Mouse (Mus musculus) ES-Bruce4 (cell line): ENCODE measurements around the gene Esp6. TPM values are rescaled to one million over a fixed set of nuclear protein-coding genes. Genes with fewer than 3 reads are reported as not detected.
"Not testable (repeated sequence)": the region's sequence is repeated elsewhere in the genome, so short reads cannot be mapped to it uniquely, and the experiment has no call there.

Experiments used
- H3K27ac ChIP-seq: 2 replicates; pipeline ENCODE4 v1.5.1; 2012; ENCODE audit warnings: low read length, inconsistent platforms; ENCODE audit not compliant: insufficient read depth
- H3K27me3 ChIP-seq: 2 replicates; pipeline ENCODE4 v1.6.1; 2012; ENCODE audit warnings: mild to moderate bottlenecking, low read length, inconsistent platforms; ENCODE audit not compliant: control insufficient read depth, poor library complexity, insufficient read depth, severe bottlenecking
- H3K36me3 ChIP-seq: 2 replicates; pipeline ENCODE4 v1.6.1; 2012; ENCODE audit warnings: inconsistent platforms, mild to moderate bottlenecking, low read length, moderate library complexity; ENCODE audit not compliant: control insufficient read depth, poor library complexity, insufficient read depth, severe bottlenecking
- H3K4me1 ChIP-seq: one replicate; pipeline ENCODE4 v1.8.1; 2011; ENCODE audit warnings: low read length; ENCODE audit not compliant: control insufficient read depth, insufficient read depth
- H3K4me3 ChIP-seq: 2 replicates; pipeline ENCODE4 v1.5.1; 2011; ENCODE audit warnings: low read depth, mild to moderate bottlenecking, low read length
- H3K9ac ChIP-seq: 2 replicates; pipeline ENCODE4 v1.6.1; 2012; ENCODE audit warnings: low read depth, mild to moderate bottlenecking, inconsistent platforms; ENCODE audit not compliant: poor library complexity, severe bottlenecking
- H3K9me3 ChIP-seq: replicated peaks from 2 replicates; pipeline ENCODE4 v1.6.1; 2012; ENCODE audit warnings: mild to moderate bottlenecking, low read length, inconsistent platforms; ENCODE audit not compliant: control insufficient read depth, poor library complexity, insufficient read depth, severe bottlenecking
- CTCF ChIP-seq: IDR thresholded peaks from one replicate; pipeline ENCODE4 v1.8.1; 2011; ENCODE audit warnings: low read depth, low read length
- EP300 ChIP-seq: IDR thresholded peaks from 2 replicates; pipeline ENCODE4 v1.6.1; 2011; ENCODE audit warnings: low read depth, low read length; ENCODE audit not compliant: insufficient read depth
- POLR2A ChIP-seq: IDR thresholded peaks from one replicate; pipeline ENCODE4 v1.8.1; 2011; ENCODE audit warnings: low read length; ENCODE audit not compliant: insufficient read depth
- polyA plus RNA-seq: library from polyadenylated mRNA; stranded (reverse); fragments of >200 nt; gene quantifications from 2 replicates; pipeline ENCODE4 v1.2.4, GENCODE M21; 2011; ENCODE audit warnings: low read depth; ENCODE audit not compliant: missing spikeins, insufficient read depth, insufficient read length

Gene Esp6
- polyA plus RNA-seq, 1 experiment = not detected

GRCm38 (mm10) chr17:40583906-40584305 lies 22.6 kb downstream of the Esp6 start:
- H3K36me3 ChIP-seq, H3K27ac ChIP-seq, H3K9ac ChIP-seq, H3K4me1 ChIP-seq, H3K27me3 ChIP-seq, H3K4me3 ChIP-seq: not testable (repeated sequence)
- peaks cover 11% of the 10 kb centered on the region for H3K9me3 ChIP-seq
- TF ChIP-seq EP300 = 0 out of 2 replicates have a peak, but pooled peaks have one; percentile 53

GRCm38 (mm10) chr17:40591297-40591696 lies 30.0 kb downstream of the Esp6 start:
- Histone ChIP-seq H3K4me3 (no peak overlapping the region), H3K36me3 (no peaks in the 10 kb centered on the region), H3K9ac (no peak overlapping the region), H3K27me3 (no peaks in the 10 kb centered on the region), H3K4me1 (no peaks in the 10 kb centered on the region), H3K9me3 (no peaks in the 10 kb centered on the region), H3K27ac (no peak overlapping the region)
- TF ChIP-seq CTCF = no peak
- TF ChIP-seq POLR2A = no peak
- no peak for TF ChIP-seq EP300

GRCm38 (mm10) chr17:40598294-40598693 lies 37.0 kb downstream of the Esp6 start, which contains the start of gene Esp4:
Gene Esp4 (plus strand): TSS chr17:40598594.
- H3K4me3 ChIP-seq = no peak within 1 kb of the TSS
- TF ChIP-seq POLR2A (no peak), CTCF (no peak), EP300 (no peak)
- no peaks in the 10 kb centered on the region for H3K4me1 ChIP-seq
- H3K9me3 ChIP-seq = no peaks in the 10 kb centered on the region
- no peaks in the 10 kb centered on the region for H3K36me3 ChIP-seq
- no peak within 1 kb of the TSS for H3K27ac ChIP-seq
- H3K9ac ChIP-seq = no peak within 1 kb of the TSS
- no peaks in the 10 kb centered on the region for H3K27me3 ChIP-seq

Other genes starting within 250 kb of the Esp6 start
- gene Crisp1, start 242.3 kb upstream of the Esp6 start, polyA plus RNA-seq = 5.0 and 5.3 TPM in 2 replicates
- gene Esp8, start 41.5 kb upstream of the Esp6 start, polyA plus RNA-seq = not detected in 2 replicates
- not detected in 2 replicates for gene Esp4, start 37.1 kb downstream of the Esp6 start, polyA plus RNA-seq
- not detected in 2 replicates for gene Esp3, start 70.6 kb downstream of the Esp6 start, polyA plus RNA-seq
- gene Esp1, start 165.6 kb downstream of the Esp6 start, polyA plus RNA-seq = not detected in 2 replicates
- gene Crisp2, start 245.5 kb downstream of the Esp6 start, polyA plus RNA-seq = not detected in 2 replicates
- gene Rhag, start 249.6 kb downstream of the Esp6 start, polyA plus RNA-seq = not detected in 2 replicates